In the genomic region with DNA sequence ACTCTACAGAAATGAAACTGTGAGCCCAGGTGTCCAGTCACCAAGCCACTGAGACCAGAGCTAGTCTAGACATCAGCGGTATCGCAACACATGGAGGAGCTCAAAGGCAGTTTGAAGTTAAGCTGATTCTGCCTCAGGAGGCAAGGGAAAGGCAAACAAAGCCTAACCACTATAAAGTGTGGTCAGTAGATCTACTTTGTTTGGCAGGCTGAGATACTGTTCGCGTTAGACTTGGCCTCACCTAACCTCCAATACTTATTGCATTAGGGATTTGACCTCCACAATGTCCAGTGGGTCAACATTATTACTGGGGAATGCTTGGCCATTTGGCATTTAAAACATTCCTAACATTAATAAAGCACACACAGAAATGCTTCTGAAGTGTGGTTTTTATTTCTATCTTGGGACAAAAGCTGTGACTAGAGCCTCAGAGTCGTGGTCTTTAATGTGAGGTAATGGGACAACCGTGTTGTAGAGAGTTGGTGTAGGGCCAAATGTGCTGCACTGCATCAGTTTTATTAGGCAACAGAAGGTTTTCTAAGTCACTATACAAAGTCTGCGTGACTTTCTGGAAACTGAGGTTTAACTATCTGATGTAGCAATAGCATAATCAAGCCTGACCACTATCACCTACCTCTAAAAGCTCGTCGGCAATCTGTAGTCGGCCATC, we compare ENCODE assay signal across 24 mouse cellular contexts.
DNase-seq lines count a peak whose midpoint lies in the region; ATAC-seq and TF ChIP-seq lines count a peak whose summit lies in the region.
"Had no signal": no experiment of that assay in that cellular context is flagged by ENCODE, and none has a peak within 500 bp of the region (broad histone marks: within the 10 kb centered on the region; RNA-seq: fewer than 3 reads in every experiment).

No protein-coding gene starts in this region.

- no peaks in the 10 kb centered on the region for H3K9me3 ChIP-seq in limb, embryonic 12.5 days
- H3K9me3 ChIP-seq in limb, embryonic 10.5 days (replicated peaks): no peaks in the 10 kb centered on the region
- H3K9me3 ChIP-seq in limb, embryonic 13.5 days: no peaks in the 10 kb centered on the region; the same call in 1 of the 2 replicates
- H3K9me3 ChIP-seq: forebrain, embryonic 10.5 days; forebrain, embryonic 13.5 days; heart, embryonic 12.5 days; heart, embryonic 15.5 days had no signal

- DNase-seq in limb, embryonic 10.5 days (ENCODE audit: low spot score): no peak
- peak; percentile 20 for DNase-seq in Patski (ENCODE audit: low read depth, low spot score)
- DNase-seq in thymus, postnatal 4 days: no peak
- no peak for DNase-seq in ovary, adult 18-20 months (ENCODE audit: low spot score)
- DNase-seq: adrenal gland, adult 2 months; adrenal gland, postnatal 25 days; cerebellum, adult 18-20 months; cerebellum, adult 9-10 months; cerebellum, postnatal 14 days; gastrocnemius, postnatal 10 days; gastrocnemius, postnatal 36 days; heart, postnatal 10 days; heart, postnatal 4 days had no signal

- 80% methylated on average over 10 of the region's 10 CpGs for WGBS in limb, embryonic 12.5 days
- 93% methylated on average over 10 of the region's 10 CpGs for WGBS in limb, embryonic 10.5 days
- WGBS in limb, embryonic 13.5 days: 67% methylated on average over 10 of the region's 10 CpGs

- peak overlapping the region; percentile 56 for H3K27ac ChIP-seq in limb, embryonic 12.5 days
- no peak overlapping the region for H3K27ac ChIP-seq in limb, embryonic 10.5 days
- H3K27ac ChIP-seq in limb, embryonic 13.5 days: peak overlapping the region; percentile 55
- H3K27ac ChIP-seq: forebrain, embryonic 10.5 days; forebrain, embryonic 13.5 days; heart, embryonic 15.5 days; hindbrain, embryonic 14.5 days; hindbrain, postnatal 0 days had no signal

- CTCF ChIA-PET in Patski (lab: Charles Lee): interaction anchor here (2.6 kb wide), 1 partner anchor 10 kb away, joined by 7 read pairs; no protein-coding TSS in a partner anchor

- in situ Hi-C loops in Patski (cut with MboI; ENCODE audit: low pct_unique_long_range_greater_than_20kb): no loop called here

- no peak overlapping the region for H3K4me3 ChIP-seq in limb, embryonic 12.5 days (replicated peaks)
- no peak overlapping the region for H3K4me3 ChIP-seq in limb, embryonic 10.5 days
- H3K4me3 ChIP-seq in limb, embryonic 13.5 days: no peak overlapping the region
- H3K4me3 ChIP-seq: forebrain, embryonic 10.5 days; forebrain, embryonic 13.5 days; heart, embryonic 12.5 days; heart, embryonic 15.5 days had no signal

- no peak overlapping the region for H3K4me2 ChIP-seq in limb, embryonic 12.5 days
- no peak overlapping the region for H3K4me2 ChIP-seq in limb, embryonic 13.5 days (replicated peaks)
- H3K4me2 ChIP-seq: forebrain, embryonic 13.5 days; heart, embryonic 12.5 days; heart, embryonic 15.5 days; hindbrain, embryonic 14.5 days had no signal

- no peak for TF ChIP-seq CTCF in Patski (IDR thresholded peaks at IDR 0.05)

- H3K36me3 ChIP-seq in limb, embryonic 12.5 days: peaks cover 44% of the 10 kb centered on the region
- H3K36me3 ChIP-seq in limb, embryonic 10.5 days: peaks cover 56% of the 10 kb centered on the region
- peaks cover 51% of the 10 kb centered on the region for H3K36me3 ChIP-seq in limb, embryonic 13.5 days

- POLR2A ChIA-PET in Patski (lab: Charles Lee): no interaction called here

- no peaks in the 10 kb centered on the region for H3K27me3 ChIP-seq in limb, embryonic 12.5 days
- no peaks in the 10 kb centered on the region for H3K27me3 ChIP-seq in limb, embryonic 10.5 days (ENCODE audit: low read depth, poor library complexity, severe bottlenecking)
- H3K27me3 ChIP-seq in Patski: no peaks in the 10 kb centered on the region
- H3K27me3 ChIP-seq in limb, embryonic 13.5 days: no peaks in the 10 kb centered on the region
- H3K27me3 ChIP-seq: forebrain, embryonic 13.5 days; heart, embryonic 12.5 days; heart, embryonic 15.5 days had no signal

- 0 out of 2 replicates have a peak, but pooled peaks cover 3% of the 10 kb centered on the region for H3K4me1 ChIP-seq in limb, embryonic 12.5 days (replicated peaks)
- no peaks in the 10 kb centered on the region for H3K4me1 ChIP-seq in limb, embryonic 10.5 days
- H3K4me1 ChIP-seq in limb, embryonic 13.5 days: peaks cover 25% of the 10 kb centered on the region

- H3K9ac ChIP-seq in limb, embryonic 12.5 days (replicated peaks): no peak overlapping the region
- no peak overlapping the region for H3K9ac ChIP-seq in limb, embryonic 13.5 days
- H3K9ac ChIP-seq: forebrain, embryonic 13.5 days; heart, embryonic 12.5 days; heart, embryonic 15.5 days; hindbrain, embryonic 14.5 days had no signal

- no peak for ATAC-seq in limb, embryonic 12.5 days (ENCODE audit: insufficient number of reproducible peaks, insufficient read depth, low FRiP score, low TSS enrichment, low read depth)
- peak; percentile 64 for ATAC-seq in Patski
- ATAC-seq in limb, embryonic 13.5 days (ENCODE audit: low FRiP score, low read depth): peak; percentile 51
- ATAC-seq: CD4-positive, CD25-positive, alpha-beta regulatory T cell, adult 4 months; forebrain, embryonic 13.5 days; forebrain, embryonic 16.5 days; hindbrain, postnatal 0 days; inflammation-experienced regulatory T-cells, adult 6 months had no signal
